Mouse (Mus musculus) hindbrain, embryonic 12.5 days (tissue): ENCODE measurements around the gene Gan. TPM values are rescaled to one million over a fixed set of nuclear protein-coding genes. Genes with fewer than 3 reads are reported as not detected.
A peak's percentile ranks its signal among the peaks of the same experiment; 100 is the strongest.

Experiments
- ATAC-seq: fragments of 200-750 bp; cut with Nextera tagmentation; 2 replicates; pipeline ENCODE4 v1.8.0; 2017; ENCODE audit warnings: moderate TSS enrichment; ENCODE audit not compliant: low FRiP score
- H3K27ac ChIP-seq: fragments of 300-500 bp; sonication (generic); 2 replicates; pipeline ENCODE4 v1.5.1; 2016; ENCODE audit warnings: mild to moderate bottlenecking
- H3K27me3 ChIP-seq: fragments of 300-500 bp; sonication (generic); 2 replicates; pipeline ENCODE4 v1.6.1; 2016; ENCODE audit warnings: mild to moderate bottlenecking
- H3K36me3 ChIP-seq: fragments of 300-500 bp; sonication (generic); 2 replicates; pipeline ENCODE4 v1.6.1; 2016; ENCODE audit warnings: mild to moderate bottlenecking
- H3K4me1 ChIP-seq: fragments of 300-500 bp; sonication (generic); 2 replicates; pipeline ENCODE4 v1.6.1; 2016
- H3K4me2 ChIP-seq: fragments of 300-500 bp; sonication (generic); replicated peaks from 2 replicates; pipeline ENCODE4 v1.6.1; 2016; ENCODE audit warnings: mild to moderate bottlenecking
- H3K4me3 ChIP-seq: fragments of 300-500 bp; sonication (generic); 2 replicates; pipeline ENCODE4 v1.5.1; 2016; ENCODE audit warnings: mild to moderate bottlenecking
- H3K9ac ChIP-seq: fragments of 300-500 bp; sonication (generic); 2 replicates; pipeline ENCODE4 v1.6.1; 2016; ENCODE audit warnings: mild to moderate bottlenecking, moderate library complexity
- H3K9me3 ChIP-seq: fragments of 300-500 bp; sonication (generic); replicated peaks from 2 replicates; pipeline ENCODE4 v1.6.1; 2016; ENCODE audit warnings: mild to moderate bottlenecking
- whole genome bisulfite sequencing: fragments of 180-500 bp; shearing (Covaris S2); methylation state at CpG from one replicate; pipeline ENCODE4 v1.1.7; 2016; 5-methylcytosine and 5-hydroxymethylcytosine counted together
- polyA plus RNA-seq: library from polyadenylated mRNA; unstranded; fragments of >200 nt; fragmentation: Nextera tagmentation; extraction: Ambion mirVana; gene quantifications from 2 replicates; pipeline ENCODE4 v1.2.1, GENCODE M21; 2016

Gan gene
- polyA plus RNA-seq, 1 experiment from 2014 or later, result 3.1 TPM

GRCm38 (mm10) chr8:117183664-117184377, 25.9 kb downstream of the Gan start:
- Histone ChIP-seq H3K4me1 (no peaks in the 10 kb centered on the region), H3K36me3 (peaks cover 38% of the 10 kb centered on the region), H3K4me3 (no peak overlapping the region), H3K27me3 (no peaks in the 10 kb centered on the region), H3K27ac (no peak overlapping the region), H3K4me2 (no peak overlapping the region), H3K9ac (no peak overlapping the region), H3K9me3 (no peaks in the 10 kb centered on the region)
- no peak for ATAC-seq
- 92% methylated on average over 8 of the region's 8 CpGs for WGBS

DNA sequence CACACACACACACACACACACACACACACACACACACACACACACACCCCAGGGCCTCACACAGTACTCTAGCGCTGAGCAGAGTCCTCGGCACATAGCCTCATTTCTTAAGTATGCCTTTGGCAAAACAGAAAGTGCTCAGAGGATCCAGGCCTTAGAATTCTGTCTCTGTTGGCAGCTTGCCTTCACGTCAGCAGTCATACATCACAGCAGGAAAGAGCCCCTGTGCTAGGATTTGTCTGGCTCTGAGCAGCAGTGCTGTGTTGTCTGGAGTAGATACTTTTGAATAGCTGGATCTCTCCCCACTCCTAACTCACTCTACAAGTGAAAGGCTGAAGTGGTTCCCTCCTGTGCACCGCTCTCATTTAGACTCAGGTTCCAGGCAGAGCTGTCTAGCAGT, 36.4 kb downstream of the Gan start:
- no peak overlapping the region for H3K4me2 ChIP-seq
- H3K27me3 ChIP-seq, result no peaks in the 10 kb centered on the region
- H3K36me3 ChIP-seq, result peaks cover 78% of the 10 kb centered on the region
- H3K9ac ChIP-seq, result no peak overlapping the region
- no peak overlapping the region for H3K27ac ChIP-seq
- WGBS, result 85% methylated on average over 4 of the region's 4 CpGs
- H3K4me3 ChIP-seq, result no peak overlapping the region
- peaks cover 17% of the 10 kb centered on the region for H3K4me1 ChIP-seq
- no peak for ATAC-seq
- H3K9me3 ChIP-seq, result no peaks in the 10 kb centered on the region

GRCm38 (mm10) chr8:117196593-117196992, 38.7 kb downstream of the Gan start:
- Histone ChIP-seq H3K4me2 (no peak overlapping the region), H3K9ac (no peak overlapping the region), H3K27me3 (no peaks in the 10 kb centered on the region), H3K4me1 (peaks cover 24% of the 10 kb centered on the region), H3K36me3 (peaks cover 61% of the 10 kb centered on the region), H3K9me3 (no peaks in the 10 kb centered on the region), H3K27ac (no peak overlapping the region), H3K4me3 (no peak overlapping the region)
- no peak for ATAC-seq
- WGBS, result 88% methylated on average over 4 of the region's 4 CpGs

GRCm38 (mm10) chr8:117197551-117197950, 39.6 kb downstream of the Gan start:
- H3K9me3 ChIP-seq, result no peaks in the 10 kb centered on the region
- H3K27me3 ChIP-seq, result no peaks in the 10 kb centered on the region
- no peak overlapping the region for H3K4me3 ChIP-seq
- no peak for ATAC-seq
- peaks cover 55% of the 10 kb centered on the region for H3K36me3 ChIP-seq
- 0 out of 2 replicates have a peak overlapping the region, but pooled peaks have one; percentile 13 for H3K4me2 ChIP-seq
- H3K27ac ChIP-seq, result 0 out of 2 replicates have a peak overlapping the region, but pooled peaks have one; percentile 35
- H3K9ac ChIP-seq, result peak overlapping the region; percentile 25; the same call in 1 of the 2 replicates
- peaks cover 24% of the 10 kb centered on the region for H3K4me1 ChIP-seq
- 79% methylated on average over 6 of the region's 6 CpGs for WGBS

DNA sequence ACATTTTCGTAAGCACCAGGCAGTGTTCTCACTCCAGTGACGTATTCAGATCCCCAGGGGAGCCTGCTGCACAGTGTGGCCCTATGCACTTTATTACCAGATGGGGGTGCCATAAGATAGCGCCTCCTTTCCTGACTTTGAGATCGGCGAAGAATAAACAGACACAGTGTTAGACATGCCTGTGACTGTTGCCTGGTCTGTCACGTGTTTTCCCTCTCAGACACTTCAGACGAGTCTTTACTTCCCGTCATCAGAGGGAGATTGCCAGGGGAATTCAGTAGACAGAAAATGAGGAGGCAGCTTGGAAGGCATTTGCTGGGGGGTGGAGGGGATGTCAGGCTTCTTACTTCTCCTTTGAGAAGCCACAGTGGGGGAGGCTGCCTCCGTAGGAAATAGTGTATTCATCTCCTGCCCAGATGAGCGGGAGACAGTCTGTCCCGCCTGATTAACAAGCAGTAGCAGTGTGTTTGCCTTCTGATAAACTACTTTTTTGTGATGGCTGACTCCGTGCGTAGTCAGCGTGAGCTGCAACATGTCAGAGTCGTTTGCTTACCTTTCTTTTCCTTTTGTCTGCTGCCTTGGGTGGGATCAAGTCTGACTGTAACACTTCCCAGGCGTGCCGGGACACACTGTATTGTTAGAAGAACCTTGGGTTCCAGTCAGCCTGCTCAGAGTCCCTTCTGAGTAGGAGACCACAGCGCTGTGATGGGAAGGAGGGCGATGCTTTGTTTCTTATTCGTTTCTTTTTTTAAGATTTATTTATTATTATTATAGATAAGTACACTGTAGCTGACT, 40.4 kb downstream of the Gan start:
- Histone ChIP-seq H3K9me3 (no peaks in the 10 kb centered on the region), H3K4me2 (0 out of 2 replicates have a peak overlapping the region, but pooled peaks have one; percentile 13), H3K9ac (peak overlapping the region; percentile 25; the same call in 1 of the 2 replicates), H3K36me3 (peaks cover 50% of the 10 kb centered on the region), H3K4me1 (peaks cover 24% of the 10 kb centered on the region), H3K27me3 (no peaks in the 10 kb centered on the region), H3K4me3 (no peak overlapping the region), H3K27ac (peak overlapping the region; percentile 52; the same call in 1 of the 2 replicates)
- ATAC-seq, result peak; percentile 77
- WGBS, result 52% methylated on average over 20 of the region's 20 CpGs

GRCm38 (mm10) chr8:117199658-117200057, 41.7 kb downstream of the Gan start:
- no peak overlapping the region for H3K4me2 ChIP-seq
- H3K9me3 ChIP-seq, result no peaks in the 10 kb centered on the region
- 0 out of 2 replicates have a peak, but pooled peaks have one; percentile 47 for ATAC-seq
- peaks cover 24% of the 10 kb centered on the region for H3K4me1 ChIP-seq
- H3K4me3 ChIP-seq, result no peak overlapping the region
- H3K9ac ChIP-seq, result no peak overlapping the region
- 63% methylated on average over 6 of the region's 6 CpGs for WGBS
- peak overlapping the region; percentile 31; the same call in 1 of the 2 replicates for H3K27ac ChIP-seq
- H3K36me3 ChIP-seq, result peaks cover 50% of the 10 kb centered on the region
- no peaks in the 10 kb centered on the region for H3K27me3 ChIP-seq

- Histone ChIP-seq H3K27me3 (no peaks in the 10 kb centered on the region), H3K4me2 (no peak overlapping the region), H3K36me3 (peaks cover 47% of the 10 kb centered on the region), H3K4me1 (peaks cover 24% of the 10 kb centered on the region), H3K9me3 (no peaks in the 10 kb centered on the region), H3K9ac (peak overlapping the region; percentile 8; the same call in 1 of the 2 replicates), H3K4me3 (no peak overlapping the region), H3K27ac (peak overlapping the region; percentile 60; the same call in 1 of the 2 replicates)
- no peak for ATAC-seq
- 74% methylated on average over 13 of the region's 13 CpGs for WGBS
Observed at GRCm38 (mm10) chr8:117200346-117200745, 42.4 kb downstream of the Gan start.

DNA sequence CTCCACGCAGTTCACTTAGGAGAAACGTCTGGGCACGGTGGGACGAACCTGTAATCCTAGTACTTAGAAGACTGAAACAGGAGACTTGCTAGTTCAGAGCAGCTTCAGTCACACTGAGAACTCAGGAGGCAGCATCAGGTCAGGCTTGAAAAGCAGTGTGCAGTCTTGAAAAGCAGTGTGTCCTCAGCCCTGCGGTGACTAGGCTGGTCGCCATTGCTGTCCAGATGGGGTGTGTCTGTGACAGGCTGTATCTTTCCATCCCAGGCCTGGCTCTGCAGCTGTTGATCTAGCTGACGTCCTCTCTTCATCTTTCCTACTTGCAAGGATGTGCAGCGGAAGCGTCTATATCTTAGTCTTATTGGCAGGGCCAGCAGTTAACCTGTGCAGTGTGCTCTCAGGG, 42.9 kb downstream of the Gan start:
- WGBS, result 84% methylated on average over 9 of the region's 9 CpGs
- no peak overlapping the region for H3K4me3 ChIP-seq
- H3K27ac ChIP-seq, result no peak overlapping the region
- no peak overlapping the region for H3K4me2 ChIP-seq
- H3K27me3 ChIP-seq, result no peaks in the 10 kb centered on the region
- no peak for ATAC-seq
- H3K9ac ChIP-seq, result no peak overlapping the region
- peaks cover 24% of the 10 kb centered on the region for H3K4me1 ChIP-seq
- H3K9me3 ChIP-seq, result no peaks in the 10 kb centered on the region
- peaks cover 45% of the 10 kb centered on the region for H3K36me3 ChIP-seq

DNA sequence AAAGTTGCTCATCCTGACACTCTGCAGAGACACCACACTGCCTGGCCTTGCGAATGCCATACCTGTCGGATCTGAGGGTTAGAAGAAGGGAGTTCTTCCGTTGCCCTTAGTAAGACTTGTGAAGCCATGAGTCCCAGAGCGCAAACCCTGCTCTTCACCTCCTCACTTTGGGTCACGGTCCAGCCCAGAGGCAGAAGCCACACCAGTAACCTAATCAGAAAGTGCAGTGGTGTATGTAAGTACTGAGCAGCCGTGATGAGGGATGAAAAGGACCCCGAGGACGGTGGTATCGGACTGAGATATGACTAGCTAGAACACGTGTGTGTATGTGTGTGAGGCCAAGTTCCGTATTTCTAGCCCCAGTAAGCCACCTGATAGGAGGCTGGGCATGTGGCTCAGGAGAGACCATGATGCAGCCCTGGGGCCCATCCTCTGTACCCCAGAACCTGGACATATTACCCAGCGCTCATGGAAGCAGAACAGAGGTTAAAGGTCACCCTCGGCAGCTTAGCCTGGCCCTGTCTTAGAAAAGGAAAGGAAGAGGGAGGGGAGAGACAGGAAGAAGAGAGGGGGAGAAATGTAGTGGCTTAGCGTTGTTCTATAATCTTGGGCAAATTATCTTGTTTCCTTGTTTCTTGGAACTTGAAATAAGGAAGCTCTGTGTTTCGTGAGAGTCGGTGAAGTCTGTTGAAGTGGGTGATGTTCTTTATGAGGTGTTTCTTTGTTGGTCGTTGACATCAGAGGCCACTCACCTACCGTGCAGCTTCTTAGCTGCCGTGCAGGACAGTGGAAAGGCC, 43.5 kb downstream of the Gan start:
- Histone ChIP-seq H3K9ac (no peak overlapping the region), H3K27ac (no peak overlapping the region), H3K36me3 (peaks cover 39% of the 10 kb centered on the region)

GRCm38 (mm10) chr8:117203085-117203484, 45.1 kb downstream of the Gan start:
- no peak overlapping the region for H3K4me3 ChIP-seq
- ATAC-seq, result no peak

More for the DNA sequence above, 43.5 kb downstream of the Gan start:
- 85% methylated on average over 19 of the region's 19 CpGs for WGBS
- H3K9me3 ChIP-seq, result no peaks in the 10 kb centered on the region
- no peak overlapping the region for H3K4me2 ChIP-seq
- no peak for ATAC-seq
- no peak overlapping the region for H3K4me3 ChIP-seq
- H3K27me3 ChIP-seq, result no peaks in the 10 kb centered on the region
- peaks cover 24% of the 10 kb centered on the region for H3K4me1 ChIP-seq

DNA sequence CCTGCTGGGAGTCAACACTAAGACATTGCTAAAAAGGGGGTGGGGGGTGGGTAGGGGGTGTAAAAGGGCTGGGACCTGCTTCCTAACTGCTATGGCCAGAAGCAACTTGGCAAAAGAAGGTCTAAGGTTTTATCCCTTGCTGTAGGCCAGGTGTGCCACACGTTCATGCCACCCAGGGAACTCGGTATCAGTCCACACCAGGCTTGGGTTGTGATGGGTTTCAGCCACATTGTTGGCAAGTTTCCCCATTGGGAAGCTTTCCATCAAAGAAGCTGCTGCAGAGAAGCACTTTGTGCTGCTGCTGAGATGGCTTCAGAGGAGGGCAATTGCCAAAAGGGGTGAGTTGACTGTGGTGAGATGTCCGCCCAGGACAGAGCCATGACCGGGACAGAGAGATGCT, 47.9 kb downstream of the Gan start:
- Histone ChIP-seq H3K27ac (no peak overlapping the region), H3K4me1 (no peaks in the 10 kb centered on the region), H3K4me2 (no peak overlapping the region), H3K4me3 (no peak overlapping the region), H3K27me3 (no peaks in the 10 kb centered on the region), H3K36me3 (peaks cover 26% of the 10 kb centered on the region), H3K9ac (no peak overlapping the region), H3K9me3 (no peaks in the 10 kb centered on the region)
- no peak for ATAC-seq
- WGBS, result 94% methylated on average over 4 of the region's 4 CpGs

More at GRCm38 (mm10) chr8:117203085-117203484, 45.1 kb downstream of the Gan start:
- H3K9me3 ChIP-seq, result no peaks in the 10 kb centered on the region
- no peak overlapping the region for H3K27ac ChIP-seq
- no peak overlapping the region for H3K9ac ChIP-seq
- H3K36me3 ChIP-seq, result peaks cover 27% of the 10 kb centered on the region
- no peaks in the 10 kb centered on the region for H3K27me3 ChIP-seq
- no peak overlapping the region for H3K4me2 ChIP-seq
- WGBS, result 88% methylated on average over 4 of the region's 4 CpGs
- H3K4me1 ChIP-seq, result peaks cover 18% of the 10 kb centered on the region

DNA sequence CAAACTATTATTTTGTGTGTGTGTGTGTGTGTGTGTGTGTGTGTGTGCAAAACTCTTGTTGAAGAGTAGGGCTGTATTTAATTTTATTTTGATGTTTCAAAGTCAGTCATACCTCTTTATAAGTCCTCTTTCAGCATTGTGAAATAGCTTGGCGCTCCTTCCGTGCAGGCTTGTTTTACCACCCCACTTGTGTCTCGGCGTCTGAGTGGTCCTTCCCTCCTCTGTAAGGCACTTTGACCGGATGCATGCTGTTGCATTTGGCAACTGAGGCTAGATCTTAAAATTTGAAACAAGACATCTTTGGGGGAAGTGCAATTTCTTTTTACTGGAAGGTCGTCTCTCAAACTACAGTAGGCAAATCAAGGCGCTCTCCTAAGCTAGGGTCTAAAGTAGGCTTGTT, 48.7 kb downstream of the Gan start:
- WGBS, result 96% methylated on average over 7 of the region's 7 CpGs
- Histone ChIP-seq H3K9ac (no peak overlapping the region), H3K36me3 (peaks cover 24% of the 10 kb centered on the region), H3K27me3 (no peaks in the 10 kb centered on the region), H3K4me1 (no peaks in the 10 kb centered on the region), H3K9me3 (no peaks in the 10 kb centered on the region), H3K27ac (no peak overlapping the region), H3K4me3 (no peak overlapping the region), H3K4me2 (no peak overlapping the region)
- no peak for ATAC-seq
